Mouse (Mus musculus): ENCODE measurements around the gene Jarid2.

Gene Jarid2

DNA sequence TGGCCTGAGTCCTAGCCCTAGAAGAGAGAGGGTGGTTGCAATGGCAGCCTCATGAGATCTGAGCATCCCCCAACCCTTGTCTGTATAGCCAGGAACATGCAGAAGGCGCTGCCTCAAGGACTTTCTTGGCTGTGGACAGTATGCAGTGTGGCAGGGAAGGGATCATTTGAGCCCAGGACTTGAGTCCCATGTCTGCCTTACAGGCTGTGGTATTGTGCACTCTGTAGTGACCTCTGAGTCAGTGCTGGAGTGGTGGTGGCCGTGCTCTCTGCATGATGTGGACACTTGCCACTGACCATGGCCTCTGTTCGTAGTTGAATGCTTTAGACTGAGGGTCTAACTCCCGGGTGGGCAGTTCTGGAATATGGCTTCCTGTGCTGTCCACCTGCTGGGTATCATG is 187.9 kb downstream of the Jarid2 start:
- no peak for DNase-seq (ENCODE audit: low spot score)

DNA sequence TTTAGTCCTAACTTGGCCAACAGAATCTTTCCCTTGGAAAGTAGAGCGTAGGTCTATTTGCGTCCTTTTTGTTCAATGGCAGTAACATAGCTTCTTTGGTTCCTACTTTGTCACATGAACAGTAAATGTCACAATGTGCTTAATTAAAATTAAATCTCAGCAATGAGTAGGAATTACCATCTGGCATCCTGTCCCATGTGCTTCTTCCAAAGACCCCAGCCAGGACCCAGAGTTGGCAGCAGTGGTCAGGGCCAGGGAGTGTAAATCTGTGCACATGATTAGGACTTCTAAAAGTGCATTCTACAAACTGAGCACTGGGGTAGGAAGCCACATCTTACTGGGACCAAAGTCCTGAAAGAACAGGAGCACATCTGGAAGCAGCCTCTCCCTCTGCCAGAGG is 189.0 kb downstream of the Jarid2 start:
- DNase-seq (ENCODE audit: low spot score) = no peak

DNA sequence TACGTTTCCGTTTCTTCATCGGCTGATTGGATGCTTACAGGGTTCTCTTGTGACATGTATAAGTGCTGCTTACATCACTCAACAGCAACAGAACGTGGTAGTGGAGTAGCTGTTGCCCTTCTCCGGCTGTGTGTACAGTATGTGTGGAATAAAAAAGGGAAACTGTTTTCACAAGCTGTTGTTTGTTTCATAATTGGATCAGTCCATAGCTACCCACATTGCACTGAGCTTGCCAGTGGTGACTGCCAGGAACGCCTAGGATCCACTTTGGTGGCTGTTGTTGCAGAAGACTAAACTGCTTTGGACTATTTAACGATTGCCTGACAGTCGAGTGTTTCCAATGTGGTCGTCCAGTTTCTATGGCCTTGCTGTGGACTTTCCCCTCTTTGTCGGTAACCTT is 191.8 kb downstream of the Jarid2 start:
- DNase-seq (ENCODE audit: low spot score) = no peak

DNA sequence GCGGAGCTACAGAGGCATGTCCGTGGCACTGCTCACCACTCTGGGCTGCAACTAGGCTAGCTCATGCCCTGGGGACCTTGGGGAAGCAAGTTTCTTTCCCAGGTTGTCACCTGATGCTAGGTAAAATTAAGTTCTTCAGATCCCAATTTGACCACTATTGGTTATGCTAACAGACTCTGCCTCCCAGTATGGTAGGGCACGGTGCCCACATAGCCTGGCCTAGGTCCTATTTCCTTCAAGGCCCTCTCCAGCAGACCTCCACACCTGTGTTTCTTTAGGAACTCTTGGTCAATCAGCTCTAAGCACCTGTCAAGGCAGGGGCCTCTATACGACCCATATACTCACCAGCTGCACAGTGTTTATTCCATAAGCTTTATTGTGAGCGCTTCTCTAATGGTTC is 192.4 kb downstream of the Jarid2 start:
- no peak for DNase-seq (ENCODE audit: low spot score)

DNA sequence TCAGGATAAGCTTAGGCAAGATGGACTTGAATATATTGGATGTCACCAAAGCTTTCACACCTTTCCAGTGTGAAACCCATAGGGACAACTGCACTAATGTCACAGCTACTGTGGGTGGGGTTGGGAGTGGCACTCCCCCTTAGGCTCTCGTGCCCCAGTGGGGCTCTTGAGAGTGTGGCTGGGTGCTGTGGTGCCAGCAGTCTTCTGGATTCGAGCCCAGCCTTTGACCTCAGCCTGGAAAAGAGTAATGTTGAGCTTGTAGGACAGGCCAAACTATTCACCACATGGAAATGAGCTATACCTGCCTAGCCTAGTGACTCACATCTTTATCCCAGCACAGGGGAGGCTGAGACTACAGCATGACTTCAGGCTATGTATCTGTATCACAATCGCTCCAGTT is 194.8 kb downstream of the Jarid2 start:
- no peak for DNase-seq (ENCODE audit: low spot score)

DNA sequence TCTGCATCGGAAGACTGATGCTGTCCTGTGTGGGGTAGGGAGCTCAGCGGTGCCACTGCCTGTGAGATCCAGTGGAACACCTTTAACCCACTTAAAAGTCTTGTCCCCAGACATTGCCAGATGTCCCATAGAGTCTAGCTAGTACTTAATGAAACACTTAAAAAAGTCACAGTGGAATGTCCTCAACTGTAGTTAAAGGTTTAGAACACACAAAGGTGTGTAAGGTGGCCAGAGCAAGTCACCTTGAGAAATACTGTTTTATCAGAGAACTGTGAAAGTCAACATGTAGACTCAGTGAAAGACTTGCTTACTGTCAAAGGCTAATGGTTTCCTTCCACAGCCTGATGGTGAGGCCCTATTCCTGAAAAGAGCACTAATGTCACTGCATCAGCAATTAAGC is 195.9 kb downstream of the Jarid2 start:
- DNase-seq (ENCODE audit: low spot score) = no peak

DNA sequence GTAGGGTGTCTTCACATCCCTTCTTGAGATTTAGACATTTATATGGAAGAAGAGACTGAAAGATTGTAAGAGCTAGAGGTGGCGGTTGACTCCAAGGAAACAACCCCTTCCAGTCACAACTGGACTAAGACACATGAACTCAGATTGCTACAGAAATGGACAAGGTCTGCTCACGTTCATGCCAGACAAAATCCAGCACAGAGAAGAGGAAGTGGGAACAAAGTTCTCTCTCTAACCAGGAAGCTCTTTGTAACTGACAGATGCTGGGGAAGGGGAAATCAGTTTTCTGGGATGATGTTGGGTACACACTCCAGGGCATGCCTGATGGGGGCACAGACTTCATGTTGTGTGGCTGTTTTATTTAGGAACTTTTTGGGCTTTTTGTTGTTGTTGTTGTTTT is 197.0 kb downstream of the Jarid2 start:
- no peak for DNase-seq (ENCODE audit: low spot score)

DNA sequence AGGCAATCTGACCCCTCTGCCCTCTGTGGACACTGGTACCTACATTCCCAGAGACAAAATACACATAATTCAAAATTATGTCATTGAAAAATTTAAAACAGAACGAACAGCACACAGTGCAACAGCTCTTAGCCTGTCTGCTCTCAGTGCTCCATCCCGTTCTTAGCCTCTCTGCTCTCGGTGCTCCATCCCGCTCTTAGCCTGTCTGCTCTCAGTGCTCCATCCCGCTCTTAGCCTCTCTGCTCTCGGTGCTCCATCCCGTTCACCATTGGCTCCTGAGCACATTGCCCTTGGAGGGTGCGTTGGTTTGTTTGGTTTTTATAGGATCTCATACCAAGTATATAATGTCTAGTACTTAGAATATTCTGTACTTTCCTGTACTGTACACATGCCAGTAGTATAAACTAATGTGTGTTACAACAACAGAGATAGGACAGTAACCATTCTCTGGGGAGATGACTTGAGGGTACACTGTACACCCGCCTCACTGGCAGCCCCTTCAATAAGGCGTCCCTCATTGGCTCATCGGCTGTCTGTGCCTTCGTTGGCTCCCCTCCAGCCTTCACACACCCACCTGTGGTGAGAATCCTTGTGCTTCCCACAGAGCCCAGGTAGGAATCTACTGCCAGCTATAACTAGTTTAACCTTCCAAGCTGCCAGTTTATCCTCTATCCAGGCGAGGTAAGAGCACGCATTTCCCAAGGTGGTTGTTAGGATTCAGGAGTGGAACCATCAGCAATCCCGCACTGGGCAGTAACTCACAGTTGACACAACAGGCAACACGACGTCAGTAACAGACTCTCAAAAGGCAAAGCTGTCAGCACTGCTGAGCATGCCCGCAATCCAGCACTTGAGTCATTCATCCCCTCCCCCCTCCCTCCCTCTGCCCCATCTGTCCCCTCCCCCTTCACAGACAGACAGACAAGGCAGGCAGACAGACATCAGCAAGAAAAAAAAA is 203.3 kb downstream of the Jarid2 start:
- no peak for DNase-seq (ENCODE audit: low spot score)

DNA sequence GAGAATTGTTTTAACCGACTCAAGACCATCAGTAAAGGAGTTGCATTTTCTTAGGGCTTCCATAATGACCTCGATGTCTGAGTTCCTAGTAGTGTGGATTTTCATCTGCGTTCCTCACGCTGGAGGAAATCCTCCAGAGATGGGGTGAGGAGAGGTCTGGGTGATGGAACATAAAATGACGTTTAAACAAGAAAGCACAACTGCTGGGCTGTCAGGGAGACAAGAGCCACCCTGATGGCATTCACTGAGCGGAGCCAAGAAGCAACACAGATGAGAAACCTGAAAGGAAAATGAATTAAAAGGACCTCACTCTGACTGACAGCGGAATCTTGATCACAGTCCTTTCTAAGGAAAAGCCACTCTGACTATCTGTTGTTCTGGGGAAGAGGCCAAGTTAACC is 204.3 kb downstream of the Jarid2 start:
- DNase-seq (ENCODE audit: low spot score) = no peak

DNA sequence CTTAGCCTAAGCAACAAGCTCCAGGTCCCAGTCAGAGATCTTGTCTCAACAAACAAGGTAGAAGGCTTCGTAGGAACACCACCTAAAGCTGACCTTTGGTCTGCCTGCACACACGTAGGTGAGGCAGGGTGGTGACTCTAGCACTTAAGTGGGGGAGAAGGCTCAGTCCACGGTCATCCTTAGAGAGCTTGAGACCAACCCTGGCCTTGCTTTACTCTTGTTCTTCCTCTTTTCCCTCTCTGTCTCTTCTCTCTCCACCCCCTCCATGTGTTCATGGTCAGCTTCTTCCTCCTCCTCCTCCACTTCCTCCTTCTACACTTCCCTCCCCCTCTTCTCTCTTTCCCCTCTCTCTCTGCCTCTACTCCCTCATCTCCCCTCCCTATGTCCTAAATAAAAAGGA is 208.4 kb downstream of the Jarid2 start:
- DNase-seq (ENCODE audit: low spot score) = no peak

DNA sequence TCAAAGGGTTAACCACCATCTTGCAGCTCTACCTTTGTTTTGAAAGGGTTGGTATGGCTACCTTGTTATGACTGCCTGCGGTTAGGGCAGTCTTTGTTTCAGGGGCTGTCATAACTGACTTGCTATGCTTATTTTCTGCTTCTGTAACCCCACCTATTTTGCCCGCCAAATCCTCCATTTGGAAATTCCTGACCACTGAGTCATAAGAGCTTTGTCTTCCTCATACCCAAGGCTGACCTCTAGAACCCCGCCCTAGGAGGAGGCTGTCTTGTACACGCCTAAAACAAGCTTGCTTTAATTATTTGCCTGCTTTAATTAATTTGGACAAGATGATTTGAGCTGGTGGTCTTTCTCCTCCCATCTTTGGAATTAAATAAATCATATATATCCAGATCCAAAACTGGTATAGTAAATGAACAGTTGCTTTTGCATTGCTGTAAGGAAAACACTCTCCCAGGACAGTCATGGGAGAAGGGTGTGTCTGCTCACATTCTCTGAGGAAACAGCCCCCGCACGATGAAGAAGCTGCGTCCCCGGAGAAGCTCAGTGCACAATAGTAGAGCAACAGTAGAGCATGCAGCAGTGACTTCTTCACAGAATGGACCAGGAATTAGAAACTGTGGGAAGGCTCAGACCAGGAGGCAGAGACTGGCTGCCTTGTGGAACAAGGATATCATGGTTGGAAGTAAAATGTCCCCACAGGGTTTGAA is 210.2 kb downstream of the Jarid2 start:
- no peak for DNase-seq (ENCODE audit: low spot score)

DNA sequence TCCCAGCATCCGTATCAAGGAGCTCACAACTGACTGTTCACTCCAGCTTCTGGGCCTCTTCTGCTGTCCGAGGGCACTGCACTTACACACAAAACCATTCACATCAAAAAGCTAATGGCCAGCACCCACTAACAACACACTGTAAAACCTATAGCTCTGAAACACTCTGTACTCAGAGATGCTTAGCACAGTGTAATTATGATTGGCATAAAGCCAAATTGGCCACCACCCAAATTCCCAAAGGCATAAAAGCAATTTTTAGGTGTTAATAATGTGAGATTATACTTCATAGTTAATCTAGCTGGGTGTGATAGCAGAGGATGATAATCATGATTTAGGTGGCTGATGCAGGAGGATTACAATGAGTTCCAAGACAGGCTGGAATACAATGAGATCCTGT is 214.3 kb downstream of the Jarid2 start:
- no peak for DNase-seq (ENCODE audit: low spot score)

DNA sequence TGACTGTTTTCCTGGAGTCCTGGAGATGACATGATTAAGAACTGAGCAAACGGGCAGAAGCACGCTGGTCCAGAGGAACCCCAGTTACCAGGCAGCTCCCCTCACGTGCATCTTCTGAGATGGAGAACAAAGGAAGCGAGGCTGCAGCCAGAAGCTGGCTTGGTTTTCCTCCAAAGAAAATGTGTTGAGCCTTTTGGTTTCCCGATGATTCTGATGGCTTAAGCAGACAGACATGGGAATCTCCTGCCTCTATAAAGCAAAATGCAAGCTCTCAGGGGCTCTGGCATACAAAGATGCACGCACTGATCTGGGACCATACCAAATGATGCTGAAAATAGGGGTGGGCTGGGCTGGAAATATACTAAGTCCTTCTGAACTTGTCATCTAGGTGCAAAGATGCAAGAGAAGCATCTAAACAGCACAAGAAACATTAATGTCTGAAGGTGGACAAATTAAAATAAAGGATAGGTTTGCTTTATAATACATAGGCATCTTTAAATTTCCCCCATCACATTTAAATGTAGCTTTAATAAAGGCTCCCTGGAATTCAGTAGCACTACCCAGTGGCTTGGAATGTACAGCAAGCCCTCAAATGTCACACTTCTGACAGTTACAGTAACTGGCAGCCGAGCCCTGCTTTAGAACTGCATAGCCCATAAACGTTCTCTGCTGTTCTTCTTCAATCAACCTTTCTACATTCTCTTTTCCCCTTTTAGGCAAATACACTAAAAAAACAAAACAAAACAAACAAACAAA is 217.8 kb downstream of the Jarid2 start:
- DNase-seq (ENCODE audit: low spot score) = no peak

DNA sequence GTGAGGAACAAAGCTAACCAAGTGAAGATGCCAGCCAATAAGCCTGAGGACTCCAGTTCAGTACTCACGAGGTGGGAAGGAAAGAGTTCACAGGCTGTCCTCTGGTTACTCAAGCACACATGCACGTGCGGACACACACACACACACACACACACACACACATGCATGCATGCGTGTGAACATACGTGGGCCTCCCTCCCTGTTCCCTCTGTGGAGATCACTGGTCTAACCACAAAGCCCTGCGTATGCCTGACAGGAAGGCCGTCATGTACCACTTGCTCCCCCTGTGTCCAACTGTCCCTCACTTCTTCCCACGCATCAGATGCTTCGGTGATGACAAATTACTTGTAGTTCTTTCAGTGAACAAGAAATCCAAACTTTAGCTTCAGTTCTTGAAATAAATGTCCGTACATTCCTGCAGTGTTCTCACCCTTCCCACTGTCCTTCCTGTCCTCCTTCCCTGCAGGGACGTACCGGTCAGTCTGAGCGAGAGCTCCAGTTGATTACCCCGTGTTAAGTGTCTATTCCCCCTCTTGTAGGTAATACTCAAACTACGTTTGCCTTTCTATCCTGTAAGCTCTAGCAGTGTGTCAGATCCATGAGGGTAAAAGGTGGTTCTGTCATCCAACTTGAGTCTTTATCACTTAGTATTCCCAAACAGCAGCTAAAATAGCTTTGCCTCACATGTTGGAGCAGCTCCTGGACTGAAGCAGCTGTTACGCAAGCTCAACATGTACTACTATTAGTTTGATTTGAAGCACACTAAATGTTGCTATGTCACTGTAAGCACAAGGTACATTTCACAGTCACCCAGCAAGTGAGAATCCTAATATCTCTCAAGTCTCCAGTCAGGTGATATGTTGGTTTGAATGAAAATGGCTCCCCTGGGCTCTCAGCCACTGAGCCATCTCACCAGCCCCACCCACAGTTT is 219.3 kb downstream of the Jarid2 start:
- DNase-seq (ENCODE audit: low spot score) = no peak

DNA sequence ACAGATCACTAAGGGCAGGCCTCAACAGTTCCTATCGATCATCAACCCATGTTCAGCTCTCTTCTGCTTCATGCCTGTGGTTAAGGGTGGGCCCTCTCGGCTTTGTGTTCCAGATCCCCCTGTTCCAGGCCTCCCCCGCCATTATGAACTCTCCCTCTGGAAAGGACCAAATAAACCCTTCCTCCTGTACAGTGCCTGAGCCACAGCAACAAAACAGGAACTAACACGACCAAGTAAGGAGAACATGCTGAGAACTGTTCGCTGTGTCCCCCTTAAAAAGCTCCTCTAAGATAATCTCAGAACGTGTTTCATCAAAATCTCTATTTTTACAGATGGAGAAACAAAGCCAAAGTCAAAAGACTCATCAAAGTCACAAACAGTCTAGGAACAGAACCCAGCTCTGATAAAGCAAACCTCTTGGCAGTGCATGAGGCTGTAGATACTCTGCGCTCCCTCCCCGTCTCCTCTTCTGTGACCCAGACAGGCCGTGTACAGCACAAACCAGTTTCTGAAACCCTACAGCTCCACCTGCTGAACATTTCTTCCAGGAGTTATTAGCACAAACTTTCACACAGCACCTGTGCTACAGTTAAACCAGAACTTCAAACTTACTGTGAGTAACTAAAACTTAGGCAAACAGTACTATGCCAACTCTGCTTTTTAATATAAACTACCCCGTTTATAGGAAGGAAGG is 223.3 kb downstream of the Jarid2 start:
- DNase-seq (ENCODE audit: low spot score) = no peak

DNA sequence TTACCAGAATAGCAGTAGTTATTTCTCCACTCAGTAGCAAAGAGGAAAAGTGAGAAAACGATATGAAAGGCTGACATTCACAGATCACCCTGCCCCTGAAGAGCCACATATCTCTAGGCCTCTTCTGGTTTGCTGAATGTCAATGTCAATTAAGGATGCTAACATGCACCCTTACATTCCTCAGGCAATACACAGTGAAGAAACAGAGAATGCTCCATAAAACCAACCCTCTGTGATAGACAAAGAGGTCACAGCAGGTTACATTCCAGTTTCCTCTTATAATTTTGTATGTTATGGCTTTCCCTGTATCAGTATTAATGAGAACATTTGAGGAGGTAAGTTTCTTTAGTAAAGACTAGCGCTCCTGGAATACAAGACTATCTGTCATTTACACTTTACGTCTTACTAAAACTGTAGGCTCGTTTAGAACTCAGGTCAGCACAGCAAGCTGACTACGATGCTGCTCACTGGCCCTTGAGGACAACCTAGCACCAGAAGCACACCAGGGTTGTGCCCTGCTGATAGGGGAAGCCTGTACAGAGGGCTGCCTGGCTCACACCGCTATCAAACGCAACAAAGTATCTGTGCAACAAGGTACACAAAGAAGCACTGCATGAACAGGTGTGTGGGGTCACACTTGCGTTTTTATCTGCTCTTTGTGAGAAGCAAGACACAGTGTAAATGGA is 224.4 kb downstream of the Jarid2 start:
- no peak for DNase-seq (ENCODE audit: low spot score)

DNA sequence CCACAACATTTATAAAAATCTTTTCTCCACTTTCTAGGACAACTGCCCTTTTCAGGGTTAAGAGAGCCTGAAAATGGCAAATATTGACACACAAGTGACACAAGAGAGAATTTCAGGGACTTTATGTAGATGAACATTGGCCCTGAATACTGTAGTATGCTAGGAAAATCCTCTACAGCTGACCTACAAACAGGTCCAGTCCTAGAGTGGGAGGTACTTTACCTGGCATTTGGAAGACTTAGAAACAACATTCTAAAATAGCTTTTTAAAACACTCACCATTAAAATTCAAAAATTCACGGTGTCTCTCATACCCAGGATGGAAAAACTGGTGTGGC is 224.9 kb downstream of the Jarid2 start:
- no peak for DNase-seq (ENCODE audit: low spot score)

DNA sequence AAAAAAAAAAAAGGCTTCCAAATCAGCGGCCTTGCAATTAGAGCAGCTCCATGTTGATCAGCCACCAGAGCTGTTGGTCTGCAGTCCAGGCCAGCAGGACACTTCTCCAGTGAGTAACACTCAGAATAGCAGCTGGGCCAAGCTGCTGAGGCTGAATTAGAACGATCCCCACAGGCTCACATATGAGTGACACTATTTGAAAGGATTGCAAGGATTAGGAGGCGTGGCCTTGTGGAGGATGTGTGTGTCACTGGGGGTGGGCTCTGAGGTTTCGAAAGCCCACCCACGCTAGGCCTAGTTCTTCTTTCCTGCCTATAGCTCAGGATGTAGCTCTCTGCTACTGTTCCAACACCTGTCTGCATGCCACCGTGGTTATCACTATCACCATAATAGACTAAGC is 226.5 kb downstream of the Jarid2 start:
- DNase-seq (ENCODE audit: low spot score) = no peak

DNA sequence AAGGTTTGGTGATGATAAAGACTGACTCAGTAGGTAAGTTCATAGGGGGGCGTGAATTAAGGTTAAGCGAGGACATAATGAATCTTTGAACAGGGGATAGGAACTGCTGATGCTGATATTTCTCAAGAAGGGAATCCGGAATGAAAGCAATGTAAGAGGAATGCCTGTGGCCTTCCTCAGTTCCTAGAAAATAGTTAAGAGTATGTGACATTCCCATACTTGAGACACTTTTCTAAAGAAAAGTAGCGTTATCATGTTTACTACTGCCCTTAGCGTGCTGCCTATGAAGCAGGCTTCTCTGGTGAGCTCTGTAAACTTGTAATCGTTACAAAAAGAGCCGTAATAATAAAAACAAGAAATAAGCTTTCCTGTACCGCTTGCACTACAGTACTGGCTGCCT is 227.8 kb downstream of the Jarid2 start:
- no peak for DNase-seq (ENCODE audit: low spot score)

DNA sequence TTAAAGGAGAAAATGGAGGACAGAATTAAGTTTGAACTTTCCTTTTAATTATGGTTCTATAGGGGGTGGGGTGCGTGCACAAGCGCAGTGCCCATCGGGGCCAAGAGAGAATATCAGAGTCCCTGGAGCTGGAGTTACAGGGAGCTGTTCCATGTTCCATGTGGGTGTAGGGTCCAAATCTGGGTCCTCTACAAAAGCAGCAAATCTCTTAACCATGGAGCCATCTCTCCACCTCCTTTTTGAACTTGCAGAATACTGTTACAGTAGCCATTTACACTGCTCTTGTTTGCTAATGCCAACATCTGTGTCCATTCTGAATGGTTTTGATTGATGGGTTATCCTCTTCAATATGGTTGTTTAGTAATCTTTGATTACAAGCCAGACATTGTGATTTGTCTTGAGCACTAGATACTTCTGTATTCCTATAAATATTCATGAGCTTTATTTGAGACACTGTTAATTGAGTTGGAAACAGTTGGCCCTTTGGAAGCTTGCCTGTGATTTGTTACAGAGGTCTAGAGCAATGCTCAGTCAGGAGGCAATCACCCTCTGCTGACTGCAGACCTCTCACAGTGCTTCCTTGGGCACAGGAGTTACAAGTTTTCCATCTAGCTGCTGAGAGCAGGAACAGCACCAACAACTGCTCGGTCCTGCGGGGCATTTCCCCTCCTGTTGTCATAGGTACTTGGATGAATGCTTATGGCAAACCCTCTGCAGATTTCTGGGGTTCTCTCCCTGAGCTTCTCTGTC is 231.4 kb downstream of the Jarid2 start:
- DNase-seq (ENCODE audit: low spot score) = no peak

All from urinary bladder, postnatal 10 days (tissue).